Mouse (Mus musculus): Measurements from ENCODE around the gene Snrpe. TPM values are rescaled to one million over a fixed set of nuclear protein-coding genes. Genes with fewer than 3 reads are reported as not detected.

The Snrpe gene
- polyA plus RNA-seq, 1 experiment from 2014 or later: 332 TPM

DNA sequence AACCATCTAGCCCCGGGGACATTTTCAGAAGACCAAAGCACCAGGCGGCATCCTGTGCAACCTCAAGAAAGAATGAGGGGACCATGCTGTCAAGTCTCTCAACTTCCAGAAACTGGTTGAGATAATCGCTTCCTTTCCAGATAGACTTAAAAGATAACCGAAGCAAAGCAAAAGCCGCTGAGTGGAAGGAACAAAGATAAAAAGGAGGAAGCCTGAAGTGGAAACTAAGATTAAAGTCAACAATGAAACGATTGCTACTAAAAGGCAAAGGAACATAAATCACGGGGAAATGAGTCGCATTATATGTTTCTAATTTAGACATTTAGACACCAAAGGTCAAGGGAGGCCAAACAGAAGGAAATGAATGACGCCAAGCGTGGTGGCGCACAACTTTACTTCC, 38.8 kb downstream of the Snrpe start:
- Histone ChIP-seq H3K36me3 (ENCODE audit: control insufficient read depth, insufficient read depth, low read length) (no peaks in the 10 kb centered on the region), H3K27ac (ENCODE audit: low read depth, low read length) (no peak overlapping the region), H3K27me3 (replicated peaks; ENCODE audit: control insufficient read depth, insufficient read depth, low read length) (no peaks in the 10 kb centered on the region), H3K9ac (ENCODE audit: low read depth, low read length) (no peak overlapping the region), H3K4me1 (ENCODE audit: control insufficient read depth, insufficient read depth, low read depth, low read length) (no peaks in the 10 kb centered on the region), H3K4me3 (ENCODE audit: low read length) (no peak overlapping the region), H3K9me3 (ENCODE audit: control insufficient read depth, low read length) (peaks cover under 1% of the 10 kb centered on the region), H3K4me2 (ENCODE audit: low read length) (no peak overlapping the region)
- 89% methylated on average over 11 of the region's 11 CpGs for WGBS
- ATAC-seq: no peak

Other genes with a start within 250 kb of the Snrpe start
- gene Etnk2, start 246.7 kb downstream of the Snrpe start, polyA plus RNA-seq (2015; fragmentation: Nextera tagmentation; extraction: Ambion mirVana): 25.7 and 29.5 TPM in 2 replicates
- gene Sox13, start 185.9 kb downstream of the Snrpe start, polyA plus RNA-seq (2015; fragmentation: Nextera tagmentation; extraction: Ambion mirVana): 2.9 and 5.1 TPM in 2 replicates
- not detected in 2 replicates for gene Zbed6, start 50.6 kb upstream of the Snrpe start, polyA plus RNA-seq (2015; fragmentation: Nextera tagmentation; extraction: Ambion mirVana)
- 2.1 and 2.3 TPM in 2 replicates for gene Gm38394, start 51.0 kb upstream of the Snrpe start, polyA plus RNA-seq (2015; fragmentation: Nextera tagmentation; extraction: Ambion mirVana)
- 0.06 TPM in 1 of 2 replicates, not detected in the other for gene Lax1, start 79.8 kb upstream of the Snrpe start, polyA plus RNA-seq (2015; fragmentation: Nextera tagmentation; extraction: Ambion mirVana)
- 13.6 and 14.7 TPM in 2 replicates for gene Atp2b4, start 190.8 kb upstream of the Snrpe start, polyA plus RNA-seq (2015; fragmentation: Nextera tagmentation; extraction: Ambion mirVana)